Mouse (Mus musculus) heart, postnatal 0 days (tissue): ENCODE measurements around the gene Mmgt2. TPM values are rescaled to one million over a fixed set of nuclear protein-coding genes. Genes with fewer than 3 reads are reported as not detected.
"Not testable (repeated sequence)": the region's sequence is repeated elsewhere in the genome, so short reads cannot be mapped to it uniquely, and the experiment has no call there.

Experiments used
- ATAC-seq: fragments of 200-750 bp; cut with Nextera tagmentation; 2 replicates; pipeline ENCODE4 v1.8.0; 2017; ENCODE audit warnings: low read depth, moderate number of reproducible peaks, moderate library complexity; ENCODE audit not compliant: insufficient read depth
- DNase-seq: peaks from one replicate; pipeline ENCODE4 v3.0.0-alpha.2; 2016; ENCODE audit warnings: low spot score
- H3K27ac ChIP-seq: fragments of 300-500 bp; sonication (generic); 2 replicates; pipeline ENCODE4 v1.5.1; 2014; ENCODE audit warnings: low read depth, mild to moderate bottlenecking
- H3K27me3 ChIP-seq: fragments of 300-500 bp; sonication (generic); 2 replicates; pipeline ENCODE4 v1.6.1; 2014; ENCODE audit warnings: low read length, mixed read lengths; ENCODE audit not compliant: control insufficient read depth, insufficient read depth
- H3K36me3 ChIP-seq: fragments of 300-500 bp; sonication (generic); replicated peaks from 2 replicates; pipeline ENCODE4 v1.6.1; 2014; ENCODE audit warnings: low read length, mixed read lengths; ENCODE audit not compliant: control insufficient read depth, insufficient read depth
- H3K4me1 ChIP-seq: fragments of 300-500 bp; sonication (generic); 2 replicates; pipeline ENCODE4 v1.6.1; 2014; ENCODE audit warnings: antibody characterized with exemption; ENCODE audit not compliant: control insufficient read depth, insufficient read depth
- H3K4me2 ChIP-seq: fragments of 300-500 bp; sonication (generic); 2 replicates; pipeline ENCODE4 v1.6.1; 2014; ENCODE audit warnings: low read depth, mild to moderate bottlenecking, low read length, moderate library complexity
- H3K4me3 ChIP-seq: fragments of 300-500 bp; sonication (generic); 2 replicates; pipeline ENCODE4 v1.5.1; 2014; ENCODE audit warnings: low read depth, low read length
- H3K9ac ChIP-seq: fragments of 300-500 bp; sonication (generic); replicated peaks from 2 replicates; pipeline ENCODE4 v1.6.1; 2014; ENCODE audit warnings: low read depth, low read length, mixed read lengths
- H3K9me3 ChIP-seq: fragments of 300-500 bp; sonication (generic); replicated peaks from 2 replicates; pipeline ENCODE4 v1.6.1; 2016; ENCODE audit warnings: low read length; ENCODE audit not compliant: control insufficient read depth
- CTCF ChIP-seq: IDR thresholded peaks from 2 replicates; pipeline ENCODE4 v1.5.1; 2016; ENCODE audit warnings: antibody characterized with exemption, control low read depth, low read depth
- EP300 ChIP-seq: IDR thresholded peaks from 2 replicates; pipeline ENCODE4 v1.6.1; 2016; ENCODE audit warnings: antibody characterized with exemption, low read depth
- WGBS: fragments of 180-500 bp; shearing (Covaris S2); extraction: QIAGEN DNeasy Blood & Tissue Kit; methylation state at CpG from one replicate; pipeline ENCODE4 v1.1.7; 2014; 5-methylcytosine and 5-hydroxymethylcytosine counted together
- polyA plus RNA-seq: library from polyadenylated mRNA; unstranded; fragments of >200 nt; fragmentation: Nextera tagmentation; extraction: Ambion mirVana; gene quantifications from 2 replicates; pipeline ENCODE4 v1.2.1, GENCODE M21; 2015
- total RNA-seq: library from RNA; depleted of rRNA; stranded (reverse); fragments of >200 nt; gene quantifications from 2 replicates; pipeline ENCODE4 v1.2.3, GENCODE M21; 2014; ENCODE audit warnings: low replicate concordance

Mmgt2 gene
- total and polyA plus RNA-seq, 2 experiments from 2014 or later, result 36.0 to 38.9 TPM

DNA sequence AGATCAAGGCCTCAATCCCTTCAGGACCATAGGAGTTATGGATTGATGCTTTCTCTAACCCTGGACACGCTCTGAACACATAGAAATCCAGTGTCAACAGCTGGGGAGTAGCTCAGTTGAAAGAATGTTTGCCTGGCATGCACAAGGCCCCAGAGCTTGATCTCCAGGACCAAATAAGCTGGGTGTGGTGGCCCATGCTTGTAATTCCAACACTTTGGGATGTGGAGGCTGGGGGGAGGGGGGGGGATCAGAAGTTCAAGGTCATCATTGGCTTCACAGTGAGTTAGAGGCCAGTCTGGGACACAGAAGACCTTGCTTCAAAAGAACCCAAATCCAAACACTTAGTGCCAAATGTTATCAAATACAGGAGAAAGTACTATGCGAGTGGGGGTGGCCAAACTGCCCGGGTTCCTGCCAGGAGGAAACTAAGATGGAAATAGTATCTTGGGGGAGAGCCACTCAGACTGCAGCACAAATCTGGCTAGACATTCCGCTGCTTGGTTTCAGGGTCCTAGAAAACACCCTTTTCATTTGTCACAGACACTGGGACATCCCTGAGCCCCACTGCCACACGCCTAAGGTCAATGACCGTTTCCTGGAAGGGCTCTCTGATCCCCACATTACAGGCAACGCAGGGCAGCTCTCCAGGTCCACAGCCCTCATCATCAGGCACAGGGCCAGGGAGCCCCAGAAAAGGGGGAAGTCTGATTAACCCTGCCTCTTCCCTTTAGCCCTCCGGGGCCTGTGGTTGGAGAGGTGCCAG is 2.6 kb upstream of the Mmgt2 start:
- Histone ChIP-seq H3K27ac (peak overlapping the region; percentile 95), H3K4me1 (peaks cover 62% of the 10 kb centered on the region), H3K9me3 (no peaks in the 10 kb centered on the region), H3K36me3 (no peaks in the 10 kb centered on the region), H3K27me3 (no peaks in the 10 kb centered on the region), H3K4me3 (peak overlapping the region; percentile 73), H3K4me2 (peak overlapping the region; percentile 96), H3K9ac (peak overlapping the region; percentile 74; the same call in 1 of the 2 replicates)
- 4% methylated on average over 8 of the region's 8 CpGs for WGBS
- peak; percentile 82 for DNase-seq
- ATAC-seq, result peak; percentile 14
- TF ChIP-seq EP300 (0 out of 2 replicates have a peak, but pooled peaks have one; percentile 64), CTCF (no peak)

DNA sequence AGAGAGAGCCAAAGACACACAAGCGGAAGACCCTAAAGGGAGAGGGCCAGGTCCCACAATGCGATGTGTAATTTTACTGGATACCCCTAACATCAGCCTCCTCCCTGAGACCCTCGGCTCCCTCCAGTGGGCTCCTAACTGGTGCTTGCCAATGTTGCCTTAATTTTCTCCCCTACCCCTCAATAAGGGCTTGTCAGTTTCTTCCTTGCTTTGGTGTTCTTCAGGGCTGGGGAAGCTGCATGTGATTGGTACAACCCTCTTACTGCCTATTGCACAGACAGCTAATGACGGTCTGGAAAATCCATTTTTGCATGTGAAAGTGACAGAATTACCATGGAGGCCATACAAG is 2.0 kb upstream of the Mmgt2 start:
- Histone ChIP-seq H3K4me2 (peak overlapping the region; percentile 96), H3K4me1 (peaks cover 59% of the 10 kb centered on the region), H3K9me3 (no peaks in the 10 kb centered on the region), H3K9ac (peak overlapping the region; percentile 74), H3K27ac (peak overlapping the region; percentile 95), H3K36me3 (no peaks in the 10 kb centered on the region), H3K4me3 (peak overlapping the region; percentile 73), H3K27me3 (no peaks in the 10 kb centered on the region)
- no peak for ATAC-seq
- 6% methylated on average over 4 of the region's 4 CpGs for WGBS
- no peak for TF ChIP-seq EP300
- TF ChIP-seq CTCF, result no peak
- DNase-seq, result no peak

DNA sequence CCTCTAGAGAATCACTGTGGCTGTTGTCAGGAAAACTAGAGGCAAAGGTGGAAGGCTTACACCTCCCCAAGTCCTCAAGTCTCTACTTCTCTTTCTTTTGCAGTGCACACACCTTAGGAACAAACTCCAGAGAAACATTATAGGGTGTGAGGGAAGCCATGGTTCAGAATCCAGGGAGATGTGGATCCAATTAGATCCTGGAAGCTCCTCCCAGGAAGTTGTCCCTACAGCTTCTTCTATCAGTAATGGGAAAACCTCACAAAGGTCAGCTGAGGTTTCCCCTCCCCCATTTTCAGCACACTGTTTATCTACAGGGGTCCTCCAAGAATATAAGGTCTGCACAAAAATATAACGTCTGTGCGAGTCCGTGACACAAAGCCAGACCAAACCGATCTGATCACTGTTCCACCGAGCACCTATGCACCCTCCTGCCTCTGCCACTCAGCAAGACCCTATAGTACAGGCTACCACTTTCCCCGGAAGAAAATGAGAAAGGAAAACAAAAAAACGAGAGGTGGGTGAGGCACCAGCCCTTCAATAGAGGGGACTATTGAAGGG is 1.4 kb upstream of the Mmgt2 start:
- DNase-seq (no peak), ATAC-seq (no peak)

DNA sequence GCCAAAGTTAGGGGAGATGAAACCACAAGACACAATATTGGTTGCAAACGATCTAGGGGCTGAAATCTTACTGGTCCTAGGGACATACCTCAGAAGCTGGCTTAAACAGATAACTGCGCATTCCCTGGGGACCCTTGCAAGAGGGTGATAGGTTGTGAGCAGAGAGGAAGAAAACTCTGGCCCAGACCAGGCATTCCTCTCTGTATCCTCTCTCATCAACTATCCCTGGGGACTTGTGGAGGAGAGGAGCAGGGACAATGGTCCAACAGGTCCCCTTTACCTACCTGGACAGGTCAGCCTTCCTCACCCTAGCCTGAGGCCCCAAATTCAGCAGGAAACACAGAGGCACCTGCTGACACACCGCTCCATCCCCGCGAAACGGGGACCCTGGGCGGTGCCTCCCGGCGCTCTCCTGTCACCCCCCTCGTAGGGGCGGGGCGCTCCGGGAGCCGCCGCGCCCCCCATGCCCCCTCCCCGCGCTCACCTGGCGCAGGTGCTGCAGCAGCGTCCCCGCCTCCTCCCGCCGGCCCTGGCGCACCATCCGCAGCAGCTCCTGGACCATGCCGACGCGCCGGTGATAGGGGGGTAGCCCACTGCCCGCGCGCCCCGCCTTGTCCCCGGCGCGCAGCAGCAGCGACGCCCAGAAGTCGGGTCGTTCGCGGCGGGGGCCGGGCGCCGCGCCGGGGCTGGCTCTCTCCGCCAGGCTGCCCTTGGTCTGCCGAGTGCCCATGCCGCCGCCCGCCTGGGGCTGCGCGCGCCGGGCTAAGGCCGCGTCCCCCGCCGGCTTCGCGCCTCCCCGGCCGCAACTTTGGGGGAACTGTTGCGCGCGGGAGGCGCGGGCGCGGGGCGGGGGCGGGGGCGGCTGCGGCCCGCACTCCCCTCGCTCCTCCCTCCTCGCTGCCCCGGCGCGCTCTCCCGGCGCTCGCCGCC is 538 bp upstream of the Mmgt2 start, which contains the start of gene Lrrc75a:
Gene Lrrc75a (minus strand): TSS at position 863 of the 930 bp plus-strand sequence.
- peak within 1 kb of the TSS; percentile 96 for H3K4me2 ChIP-seq
- peak within 1 kb of the TSS; percentile 73 for H3K4me3 ChIP-seq
- WGBS, result under 1% methylated on average over 51 of the region's 86 CpGs
- H3K9ac ChIP-seq, result peak within 1 kb of the TSS; percentile 74
- peak within 1 kb of the TSS; percentile 95 for H3K27ac ChIP-seq
- H3K9me3 ChIP-seq, result no peaks in the 10 kb centered on the region
- peak; percentile 39 for ATAC-seq
- no peaks in the 10 kb centered on the region for H3K36me3 ChIP-seq
- H3K27me3 ChIP-seq, result no peaks in the 10 kb centered on the region
- TF ChIP-seq CTCF, result no peak
- TF ChIP-seq EP300, result no peak
- H3K4me1 ChIP-seq, result peaks cover 46% of the 10 kb centered on the region
- no peak for DNase-seq

More for the DNA sequence above, 1.4 kb upstream of the Mmgt2 start:
- peak overlapping the region; percentile 73 for H3K4me3 ChIP-seq
- 22% methylated on average over 7 of the region's 7 CpGs for WGBS
- H3K27ac ChIP-seq, result peak overlapping the region; percentile 95
- H3K4me1 ChIP-seq, result peaks cover 55% of the 10 kb centered on the region
- H3K9ac ChIP-seq, result peak overlapping the region; percentile 74
- H3K27me3 ChIP-seq, result no peaks in the 10 kb centered on the region
- H3K4me2 ChIP-seq, result peak overlapping the region; percentile 96
- no peaks in the 10 kb centered on the region for H3K36me3 ChIP-seq
- TF ChIP-seq CTCF (no peak), EP300 (no peak)
- no peaks in the 10 kb centered on the region for H3K9me3 ChIP-seq

DNA sequence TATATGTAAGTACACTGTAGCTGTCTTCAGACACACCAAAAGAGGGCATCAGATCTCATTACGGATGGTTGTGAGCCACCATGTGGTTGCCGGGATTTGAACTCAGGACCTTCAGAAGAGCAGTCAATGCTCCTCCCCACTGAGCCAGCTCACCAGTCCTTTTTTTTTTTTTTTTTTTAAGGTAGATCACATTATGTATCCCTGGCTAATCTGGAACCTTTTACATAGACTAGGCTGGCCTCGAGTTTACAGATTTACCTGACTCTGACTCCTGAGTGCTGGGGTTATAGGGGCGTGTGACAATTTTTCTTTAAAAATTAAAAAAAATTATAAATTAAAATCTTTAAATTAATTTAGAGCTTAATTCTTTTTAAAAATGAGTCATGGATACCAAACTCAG is 1.3 kb downstream of the Mmgt2 start:
- not testable (repeated sequence) for H3K36me3 ChIP-seq, ATAC-seq, H3K9ac ChIP-seq, H3K27me3 ChIP-seq, H3K9me3 ChIP-seq, H3K4me3 ChIP-seq, H3K27ac ChIP-seq, DNase-seq
- Histone ChIP-seq H3K4me2 (peak overlapping the region; percentile 96), H3K4me1 (peaks cover 30% of the 10 kb centered on the region)
- WGBS, result 70% methylated on average over 4 of the region's 4 CpGs
